Mouse (Mus musculus): Measurements from ENCODE around the gene H2-Ob.

GRCm38 (mm10) chr17:34236691-34237090 lies 2.0 kb upstream of the H2-Ob start:
- TF ChIP-seq CTCF (IDR thresholded peaks at IDR 0.05; ENCODE audit: insufficient read depth, low read length): no peak
- no peak for TF ChIP-seq POLR2A (IDR thresholded peaks at IDR 0.05; ENCODE audit: borderline replicate concordance, extremely low read depth, low read depth, low read length)
